Mouse (Mus musculus) intestine, postnatal 0 days (tissue): ENCODE measurements around the gene Espnl. TPM values are rescaled to one million over a fixed set of nuclear protein-coding genes. Genes with fewer than 3 reads are reported as not detected.

Experiments used
- ATAC-seq: fragments of 200-750 bp; cut with Nextera tagmentation; 2 replicates; pipeline ENCODE4 v1.8.0; 2017; ENCODE audit warnings: mild to moderate bottlenecking, moderate TSS enrichment, moderate library complexity
- H3K27ac ChIP-seq: fragments of 300-500 bp; sonication (generic); 2 replicates; pipeline ENCODE4 v1.5.1; 2014; ENCODE audit warnings: mild to moderate bottlenecking, low read depth, low read length, moderate library complexity
- H3K27me3 ChIP-seq: fragments of 300-500 bp; sonication (generic); replicated peaks from 2 replicates; pipeline ENCODE4 v1.6.1; 2014; ENCODE audit warnings: low read length, mixed read lengths; ENCODE audit not compliant: control insufficient read depth, insufficient read depth
- H3K36me3 ChIP-seq: fragments of 300-500 bp; sonication (generic); 2 replicates; pipeline ENCODE4 v1.6.1; 2014; ENCODE audit warnings: mild to moderate bottlenecking, moderate library complexity; ENCODE audit not compliant: control insufficient read depth, insufficient read depth
- H3K4me1 ChIP-seq: fragments of 300-500 bp; sonication (generic); replicated peaks from 2 replicates; pipeline ENCODE4 v1.6.1; 2014; ENCODE audit warnings: antibody characterized with exemption, low read length, mixed read lengths; ENCODE audit not compliant: control insufficient read depth, insufficient read depth
- H3K4me2 ChIP-seq: fragments of 300-500 bp; sonication (generic); replicated peaks from 2 replicates; pipeline ENCODE4 v1.6.1; 2014; ENCODE audit warnings: low read depth, mild to moderate bottlenecking, moderate library complexity
- H3K4me3 ChIP-seq: fragments of 300-500 bp; sonication (generic); 2 replicates; pipeline ENCODE4 v1.5.1; 2014; ENCODE audit warnings: low read depth, low read length
- H3K9ac ChIP-seq: fragments of 300-500 bp; sonication (generic); 2 replicates; pipeline ENCODE4 v1.6.1; 2014; ENCODE audit warnings: mild to moderate bottlenecking, low read depth, low read length
- H3K9me3 ChIP-seq: fragments of 300-500 bp; sonication (generic); 2 replicates; pipeline ENCODE4 v1.6.1; 2016; ENCODE audit warnings: mixed run types; ENCODE audit not compliant: control insufficient read depth
- CTCF ChIP-seq: sonication (generic); IDR thresholded peaks from 2 replicates; pipeline ENCODE4 v1.5.1; 2016; ENCODE audit warnings: low read depth, mild to moderate bottlenecking, control low read depth, antibody characterized with exemption, moderate library complexity
- WGBS: fragments of 180-500 bp; shearing (Covaris S2); extraction: QIAGEN DNeasy Blood & Tissue Kit; methylation state at CpG from one replicate; pipeline ENCODE4 v1.1.7; 2014; 5-methylcytosine and 5-hydroxymethylcytosine counted together
- polyA plus RNA-seq: library from polyadenylated mRNA; unstranded; fragments of >200 nt; fragmentation: Nextera tagmentation; extraction: Ambion mirVana; gene quantifications from 2 replicates; pipeline ENCODE4 v1.2.1, GENCODE M21; 2015

Gene Espnl
- polyA plus RNA-seq, 1 experiment from 2014 or later = not detected

DNA sequence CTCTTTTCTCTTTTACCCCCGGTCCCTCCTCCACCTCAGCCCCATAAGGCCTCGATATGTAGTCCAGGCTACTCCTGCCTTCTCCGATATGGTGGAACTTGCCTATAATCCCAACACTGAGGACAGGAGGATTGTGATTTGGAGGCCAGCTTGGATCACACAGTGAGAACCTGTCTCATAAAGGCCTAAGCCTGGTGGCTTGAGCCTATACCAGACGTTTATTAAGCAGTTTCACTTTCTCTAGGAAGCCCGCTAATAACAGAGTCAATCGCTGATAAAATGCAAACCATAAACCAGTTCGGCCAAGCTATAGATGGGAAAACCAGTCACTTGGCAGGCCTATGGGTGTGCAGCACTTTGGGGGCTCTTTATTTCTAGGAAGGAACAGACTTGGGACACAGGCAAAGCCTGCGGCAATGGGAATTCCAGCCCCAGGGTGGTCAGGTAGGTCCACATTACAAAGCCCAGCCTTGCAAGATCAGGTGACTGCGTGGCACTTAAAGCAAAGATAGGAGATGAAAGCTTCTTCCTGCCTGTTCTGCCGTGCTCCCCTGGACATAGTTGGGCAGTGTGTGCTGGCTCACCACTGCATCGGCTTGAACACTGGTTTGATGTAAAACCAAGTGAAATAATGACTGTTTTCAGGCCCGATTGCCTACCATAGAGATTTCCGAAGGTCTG lies 22.7 kb upstream of the Espnl start:
- H3K9me3 ChIP-seq = no peaks in the 10 kb centered on the region
- peaks cover 9% of the 10 kb centered on the region; the same call in 1 of the 2 replicates for H3K4me1 ChIP-seq
- no peaks in the 10 kb centered on the region for H3K27me3 ChIP-seq
- peaks cover 14% of the 10 kb centered on the region; the same call in 1 of the 2 replicates for H3K36me3 ChIP-seq
- peak overlapping the region; percentile 46 for H3K27ac ChIP-seq
- H3K4me3 ChIP-seq = peak overlapping the region; percentile 82
- 49% methylated on average over 13 of the region's 13 CpGs for WGBS
- peak overlapping the region; percentile 63; the same call in 1 of the 2 replicates for H3K9ac ChIP-seq
- no peak for TF ChIP-seq CTCF
- ATAC-seq = 0 out of 2 replicates have a peak, but pooled peaks have one; percentile 5
- peak overlapping the region; percentile 91 for H3K4me2 ChIP-seq

DNA sequence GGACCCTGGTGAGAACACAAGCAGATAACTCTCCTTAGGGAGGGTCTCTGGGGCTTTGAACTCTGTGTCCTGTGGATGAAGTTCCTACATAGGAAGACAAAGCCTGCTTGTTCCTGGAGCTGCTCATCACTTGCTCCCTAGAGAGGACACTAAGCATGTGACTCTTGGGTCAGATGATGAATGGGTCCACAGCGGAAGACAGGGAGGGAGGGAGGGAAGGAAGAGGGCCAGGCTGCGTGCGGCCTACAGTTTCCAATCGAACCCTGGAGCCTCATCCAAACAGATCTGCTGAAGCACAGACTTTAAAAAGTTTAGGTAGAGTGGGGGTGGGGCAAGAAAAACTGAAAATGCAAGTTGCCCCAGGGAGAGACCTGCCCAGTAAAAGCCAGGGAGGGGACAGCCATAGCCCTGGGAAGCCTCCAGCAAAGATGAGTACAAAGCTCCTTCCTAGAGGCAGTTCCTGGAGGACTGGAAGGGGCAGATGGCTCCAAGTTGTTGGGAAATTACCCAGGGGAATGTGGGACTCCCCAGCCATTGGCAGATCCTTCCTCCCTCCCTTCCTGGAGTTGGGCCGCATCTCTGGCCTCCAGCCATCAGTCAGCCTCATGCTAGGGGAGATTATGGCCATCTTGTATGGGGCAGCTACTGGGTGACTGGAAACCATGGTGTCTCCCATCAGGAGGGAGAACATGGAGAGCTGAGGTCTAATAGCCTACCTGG lies 22.0 kb upstream of the Espnl start:
- Histone ChIP-seq H3K4me1 (peaks cover 9% of the 10 kb centered on the region; the same call in 1 of the 2 replicates), H3K4me3 (no peak overlapping the region), H3K27me3 (no peaks in the 10 kb centered on the region), H3K27ac (no peak overlapping the region), H3K36me3 (peaks cover 20% of the 10 kb centered on the region; the same call in 1 of the 2 replicates), H3K9me3 (no peaks in the 10 kb centered on the region), H3K9ac (no peak overlapping the region), H3K4me2 (peak overlapping the region; percentile 91; the same call in 1 of the 2 replicates)
- WGBS = 56% methylated on average over 5 of the region's 5 CpGs
- no peak for TF ChIP-seq CTCF
- ATAC-seq = no peak

DNA sequence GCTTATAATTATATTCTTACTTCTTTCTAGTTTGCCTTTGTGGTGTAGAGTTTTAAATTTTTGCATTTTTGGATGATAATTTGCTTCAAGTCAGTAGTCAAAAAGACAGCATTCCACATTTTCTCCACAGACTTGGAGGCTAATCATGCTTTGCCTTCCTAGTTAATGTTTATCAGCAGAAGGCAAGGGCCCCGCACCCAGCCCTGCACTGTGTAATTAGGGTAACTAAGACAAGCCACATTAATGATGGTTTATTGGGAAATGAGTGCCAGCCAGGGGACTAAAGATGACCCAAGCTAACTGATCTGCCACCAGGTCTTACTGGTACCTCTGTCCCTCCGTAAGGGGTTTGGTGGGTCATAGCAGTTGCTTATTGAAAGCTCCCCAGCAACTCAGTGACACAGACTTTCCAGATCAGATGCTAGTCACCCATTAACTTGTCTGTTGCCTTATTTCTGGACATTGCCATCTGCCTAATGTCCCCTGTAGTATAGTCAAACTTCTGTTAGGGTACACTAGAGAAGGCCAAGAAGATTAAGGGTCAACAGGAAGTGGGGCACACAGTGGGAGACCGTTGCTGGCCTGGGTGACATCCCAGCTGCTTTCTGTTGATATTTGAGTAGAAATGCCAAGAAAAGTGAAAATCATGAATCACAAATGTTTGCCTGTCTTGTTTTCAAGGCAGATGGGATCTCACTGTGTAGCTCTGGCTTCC lies 20.5 kb upstream of the Espnl start:
- H3K27ac ChIP-seq = no peak overlapping the region
- no peak overlapping the region for H3K9ac ChIP-seq

DNA sequence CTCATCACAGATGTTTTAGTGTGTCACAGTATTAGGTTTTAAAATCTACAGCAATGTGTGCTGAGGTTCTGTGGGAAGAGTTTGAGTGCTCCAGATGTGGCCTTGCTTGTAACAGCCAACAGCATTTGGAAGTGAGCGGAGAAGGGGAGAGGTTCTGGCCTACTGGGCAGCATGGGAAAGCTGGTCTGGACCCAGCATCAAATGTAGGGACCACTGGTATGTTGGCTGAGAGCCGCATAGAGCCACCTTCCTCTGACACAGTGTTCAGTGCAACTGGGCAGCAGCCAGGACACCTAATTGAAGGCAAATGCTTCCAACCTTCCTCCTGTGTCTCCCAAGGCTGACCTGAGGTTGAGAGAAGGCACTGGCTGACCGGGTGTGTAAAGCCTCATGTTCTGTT lies 19.9 kb upstream of the Espnl start:
- peaks cover 9% of the 10 kb centered on the region; the same call in 1 of the 2 replicates for H3K4me1 ChIP-seq
- no peak overlapping the region for H3K4me3 ChIP-seq
- H3K27me3 ChIP-seq = no peaks in the 10 kb centered on the region
- no peak overlapping the region for H3K27ac ChIP-seq
- TF ChIP-seq CTCF = no peak
- no peaks in the 10 kb centered on the region for H3K9me3 ChIP-seq
- WGBS = 88% methylated on average over 3 of the region's 3 CpGs
- no peak for ATAC-seq
- peaks cover 36% of the 10 kb centered on the region for H3K36me3 ChIP-seq
- no peak overlapping the region for H3K9ac ChIP-seq
- no peak overlapping the region for H3K4me2 ChIP-seq

More for the DNA sequence above, 20.5 kb upstream of the Espnl start:
- H3K4me3 ChIP-seq = no peak overlapping the region
- peaks cover 31% of the 10 kb centered on the region for H3K36me3 ChIP-seq
- no peaks in the 10 kb centered on the region for H3K9me3 ChIP-seq
- no peaks in the 10 kb centered on the region for H3K27me3 ChIP-seq
- peaks cover 9% of the 10 kb centered on the region; the same call in 1 of the 2 replicates for H3K4me1 ChIP-seq
- WGBS = 27% methylated on average over 3 of the region's 3 CpGs
- TF ChIP-seq CTCF = no peak
- ATAC-seq = no peak
- H3K4me2 ChIP-seq = peak overlapping the region; percentile 37; the same call in 1 of the 2 replicates

DNA sequence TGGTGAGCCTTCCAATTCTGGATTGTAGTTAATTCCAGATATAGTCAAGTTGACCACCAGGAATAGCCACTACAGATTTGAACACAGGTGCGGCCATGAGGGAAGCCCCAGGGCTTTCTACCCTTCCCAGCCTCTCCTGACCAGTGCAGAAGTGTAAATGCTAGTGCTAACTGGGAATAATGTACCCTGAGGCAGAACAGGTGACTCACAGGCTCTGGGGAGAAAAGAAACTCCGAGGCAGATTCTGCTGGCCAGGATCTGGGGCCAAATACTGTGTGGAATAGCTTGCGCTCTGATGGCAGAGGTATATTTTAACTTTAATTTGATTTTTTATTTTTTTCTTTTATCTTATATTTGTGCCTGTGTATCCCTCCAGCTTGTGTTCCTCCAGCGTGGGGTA lies 17.3 kb upstream of the Espnl start:
- no peak overlapping the region for H3K4me2 ChIP-seq
- no peaks in the 10 kb centered on the region for H3K9me3 ChIP-seq
- H3K4me1 ChIP-seq = peaks cover 9% of the 10 kb centered on the region; the same call in 1 of the 2 replicates
- H3K4me3 ChIP-seq = no peak overlapping the region
- TF ChIP-seq CTCF = no peak
- ATAC-seq = no peak
- H3K27ac ChIP-seq = no peak overlapping the region
- peaks cover 62% of the 10 kb centered on the region for H3K36me3 ChIP-seq
- 90% methylated on average over 4 of the region's 4 CpGs for WGBS
- no peaks in the 10 kb centered on the region for H3K27me3 ChIP-seq
- no peak overlapping the region for H3K9ac ChIP-seq
